Mouse (Mus musculus): ENCODE data around the gene Bahcc1. TPM values are rescaled to one million over a fixed set of nuclear protein-coding genes. Genes with fewer than 3 reads are reported as not detected.

The Bahcc1 gene
- total and polyA plus RNA-seq, 2 experiments from 2014 or later: 6.5 to 26.5 TPM

GRCm38 (mm10) chr11:120239581-120239991, 6.8 kb downstream of the Bahcc1 start:
- Histone ChIP-seq H3K4me1 (ENCODE audit: insufficient read depth) (peaks cover 35% of the 10 kb centered on the region), H3K4me2 (ENCODE audit: low read depth) (peak overlapping the region; percentile 97), H3K9ac (peak overlapping the region; percentile 99), H3K27me3 (ENCODE audit: insufficient read depth, low read length) (no peaks in the 10 kb centered on the region), H3K9me3 (ENCODE audit: low read length) (no peaks in the 10 kb centered on the region), H3K36me3 (ENCODE audit: insufficient read depth) (no peaks in the 10 kb centered on the region), H3K4me3 (ENCODE audit: low read depth, low read length) (peak overlapping the region; percentile 94), H3K27ac (ENCODE audit: low read depth, low read length) (peak overlapping the region; percentile 74)
- WGBS: 11% methylated on average over 10 of the region's 11 CpGs
- no peak for TF ChIP-seq CTCF (IDR thresholded peaks at IDR 0.05; ENCODE audit: low read depth)
- ATAC-seq (no peak), DNase-seq (no peak)

- H3K4me2 ChIP-seq (ENCODE audit: low read depth): peak overlapping the region; percentile 97
- DNase-seq (peak; percentile 80), ATAC-seq (peak; percentile 57)
- TF ChIP-seq CTCF (IDR thresholded peaks at IDR 0.05; ENCODE audit: low read depth): peak; percentile 29; the same call in 1 of the 2 replicates
- WGBS: 2% methylated on average over 10 of the region's 10 CpGs
- no peaks in the 10 kb centered on the region for H3K27me3 ChIP-seq (ENCODE audit: insufficient read depth, low read length)
- H3K9me3 ChIP-seq (ENCODE audit: low read length): no peaks in the 10 kb centered on the region
- H3K9ac ChIP-seq: peak overlapping the region; percentile 99
- H3K4me1 ChIP-seq (ENCODE audit: insufficient read depth): peaks cover 35% of the 10 kb centered on the region
- no peaks in the 10 kb centered on the region for H3K36me3 ChIP-seq (ENCODE audit: insufficient read depth)
- H3K4me3 ChIP-seq (ENCODE audit: low read depth, low read length): peak overlapping the region; percentile 94
- peak overlapping the region; percentile 74 for H3K27ac ChIP-seq (ENCODE audit: low read depth, low read length)
Measured at GRCm38 (mm10) chr11:120240206-120240605, 7.5 kb downstream of the Bahcc1 start.

- TF ChIP-seq CTCF (IDR thresholded peaks at IDR 0.05; ENCODE audit: low read depth): no peak
- H3K9me3 ChIP-seq (ENCODE audit: low read length): no peaks in the 10 kb centered on the region
- H3K9ac ChIP-seq: peak overlapping the region; percentile 99
- DNase-seq: peak; percentile 74
- peak overlapping the region; percentile 97 for H3K4me2 ChIP-seq (ENCODE audit: low read depth)
- H3K36me3 ChIP-seq (ENCODE audit: insufficient read depth): no peaks in the 10 kb centered on the region
- no peak for ATAC-seq
- no peaks in the 10 kb centered on the region for H3K27me3 ChIP-seq (ENCODE audit: insufficient read depth, low read length)
- peak overlapping the region; percentile 94 for H3K4me3 ChIP-seq (ENCODE audit: low read depth, low read length)
- H3K4me1 ChIP-seq (ENCODE audit: insufficient read depth): peaks cover 35% of the 10 kb centered on the region
- H3K27ac ChIP-seq (ENCODE audit: low read depth, low read length): peak overlapping the region; percentile 30
- 14% methylated on average over 29 of the region's 29 CpGs for WGBS
Measured at GRCm38 (mm10) chr11:120240941-120241890, 8.5 kb downstream of the Bahcc1 start.

- DNase-seq (no peak), ATAC-seq (no peak)
- Histone ChIP-seq H3K4me2 (ENCODE audit: low read depth) (peak overlapping the region; percentile 97), H3K4me1 (ENCODE audit: insufficient read depth) (peaks cover 35% of the 10 kb centered on the region), H3K4me3 (ENCODE audit: low read depth, low read length) (no peak overlapping the region), H3K27ac (ENCODE audit: low read depth, low read length) (no peak overlapping the region), H3K9me3 (ENCODE audit: low read length) (no peaks in the 10 kb centered on the region), H3K27me3 (ENCODE audit: insufficient read depth, low read length) (no peaks in the 10 kb centered on the region), H3K36me3 (ENCODE audit: insufficient read depth) (no peaks in the 10 kb centered on the region), H3K9ac (no peak overlapping the region)
- no peak for TF ChIP-seq CTCF (IDR thresholded peaks at IDR 0.05; ENCODE audit: low read depth)
- 65% methylated on average over 6 of the region's 6 CpGs for WGBS
Measured at GRCm38 (mm10) chr11:120241981-120242725, 9.4 kb downstream of the Bahcc1 start.

- H3K4me2 ChIP-seq (ENCODE audit: low read depth): peak overlapping the region; percentile 8; the same call in 1 of the 2 replicates
- WGBS: 36% methylated on average over 22 of the region's 22 CpGs
- no peak for TF ChIP-seq CTCF (IDR thresholded peaks at IDR 0.05; ENCODE audit: low read depth)
- H3K9ac ChIP-seq: no peak overlapping the region
- no peak for DNase-seq
- H3K27me3 ChIP-seq (ENCODE audit: insufficient read depth, low read length): no peaks in the 10 kb centered on the region
- H3K36me3 ChIP-seq (ENCODE audit: insufficient read depth): no peaks in the 10 kb centered on the region
- H3K4me1 ChIP-seq (ENCODE audit: insufficient read depth): peaks cover 35% of the 10 kb centered on the region
- no peak overlapping the region for H3K4me3 ChIP-seq (ENCODE audit: low read depth, low read length)
- no peak for ATAC-seq
- no peaks in the 10 kb centered on the region for H3K9me3 ChIP-seq (ENCODE audit: low read length)
- no peak overlapping the region for H3K27ac ChIP-seq (ENCODE audit: low read depth, low read length)
Measured at GRCm38 (mm10) chr11:120242726-120243530, 10.2 kb downstream of the Bahcc1 start.

- Histone ChIP-seq H3K27me3 (ENCODE audit: insufficient read depth, low read length) (no peaks in the 10 kb centered on the region), H3K9ac (no peak overlapping the region), H3K4me2 (ENCODE audit: low read depth) (0 out of 2 replicates have a peak overlapping the region, but pooled peaks have one; percentile 8), H3K27ac (ENCODE audit: low read depth, low read length) (no peak overlapping the region), H3K4me1 (ENCODE audit: insufficient read depth) (peaks cover 31% of the 10 kb centered on the region), H3K9me3 (ENCODE audit: low read length) (no peaks in the 10 kb centered on the region), H3K36me3 (ENCODE audit: insufficient read depth) (no peaks in the 10 kb centered on the region), H3K4me3 (ENCODE audit: low read depth, low read length) (no peak overlapping the region)
- WGBS: 41% methylated on average over 6 of the region's 6 CpGs
- no peak for TF ChIP-seq CTCF (IDR thresholded peaks at IDR 0.05; ENCODE audit: low read depth)
- DNase-seq: no peak
- ATAC-seq: no peak
Measured at GRCm38 (mm10) chr11:120243531-120243820, 10.7 kb downstream of the Bahcc1 start.

All from forebrain, postnatal 0 days (tissue).